Mouse (Mus musculus) urinary bladder, postnatal 10 days (tissue): ENCODE data around the gene Bnip2.
"Not testable (repeated sequence)": the region's sequence is repeated elsewhere in the genome, so short reads cannot be mapped to it uniquely, and the experiment has no call there.

ENCODE experiments used
- DNase-seq: peaks from one replicate; pipeline ENCODE4 v3.0.0; 2022; ENCODE audit warnings: low spot score

The Bnip2 gene

GRCm38 (mm10) chr9:70010781-70011473 lies 21.7 kb downstream of the Bnip2 start:
- DNase-seq: no peak

- no peak for DNase-seq
Measured at GRCm38 (mm10) chr9:70011537-70012407, 22.5 kb downstream of the Bnip2 start.

- DNase-seq: peak; percentile 76
Measured at GRCm38 (mm10) chr9:70012408-70012901, 23.2 kb downstream of the Bnip2 start, which contains the start of gene Gtf2a2. TSS of gene Gtf2a2 (plus strand) at chr9:70012550.

GRCm38 (mm10) chr9:70015632-70016031 lies 26.4 kb downstream of the Bnip2 start:
- DNase-seq: no peak

DNA sequence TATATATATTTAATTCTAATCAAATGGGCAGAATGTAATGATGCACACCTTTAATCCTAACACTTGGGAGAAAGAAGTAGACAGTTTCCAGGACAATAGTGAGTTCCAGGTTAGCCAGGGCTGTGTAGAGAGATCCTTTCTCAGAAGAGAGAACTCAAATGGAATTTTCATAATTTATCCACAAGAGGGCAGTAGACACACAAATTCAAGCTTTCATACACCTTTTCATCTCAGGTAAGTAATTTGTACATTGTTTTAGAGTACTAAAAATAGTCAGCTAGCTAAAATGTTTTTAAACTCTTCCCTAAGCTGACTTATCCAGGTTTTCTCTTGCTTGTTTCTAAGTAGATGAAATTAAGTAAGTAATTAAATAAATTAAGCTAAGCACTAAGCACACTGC lies 29.6 kb downstream of the Bnip2 start:
- no peak for DNase-seq

DNA sequence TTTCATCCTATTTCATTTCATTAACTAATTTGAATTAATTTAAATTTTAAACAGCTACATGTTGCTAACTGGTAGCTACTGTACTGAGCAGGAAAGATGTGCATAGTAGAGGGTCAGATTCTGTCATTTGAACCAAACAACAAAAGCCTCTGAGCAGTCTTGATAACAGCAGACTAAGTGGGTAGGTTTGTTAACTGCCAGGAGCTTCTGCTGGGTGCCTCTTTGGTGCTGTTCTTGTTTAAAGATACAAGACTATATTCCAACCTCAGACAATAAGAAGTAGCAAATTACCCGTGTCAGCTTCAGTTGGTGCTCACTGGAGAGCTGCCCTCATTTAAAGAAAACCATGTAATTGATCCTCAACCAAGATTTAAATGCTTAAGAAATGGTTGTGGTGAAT lies 32.3 kb downstream of the Bnip2 start:
- DNase-seq: no peak

DNA sequence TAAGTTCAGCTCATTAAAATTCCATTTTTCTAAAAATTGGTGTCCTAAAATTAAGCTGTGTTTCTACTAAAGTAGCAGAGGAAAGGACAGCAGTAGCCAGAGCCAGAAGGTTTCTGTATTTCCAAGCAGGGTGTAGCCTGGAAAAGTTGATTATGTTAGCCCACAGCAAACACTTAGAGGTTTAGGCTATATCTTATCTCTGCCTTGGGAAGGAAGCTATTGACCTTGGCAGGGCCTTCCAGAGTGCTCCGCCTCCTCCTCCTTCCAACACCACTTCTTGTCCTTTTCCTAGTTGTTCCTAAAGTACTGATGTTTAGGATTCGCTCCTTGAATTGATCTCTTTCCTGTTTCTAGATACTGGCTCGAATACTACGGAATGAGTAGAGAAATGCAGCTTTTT lies 32.8 kb downstream of the Bnip2 start:
- no peak for DNase-seq

DNA sequence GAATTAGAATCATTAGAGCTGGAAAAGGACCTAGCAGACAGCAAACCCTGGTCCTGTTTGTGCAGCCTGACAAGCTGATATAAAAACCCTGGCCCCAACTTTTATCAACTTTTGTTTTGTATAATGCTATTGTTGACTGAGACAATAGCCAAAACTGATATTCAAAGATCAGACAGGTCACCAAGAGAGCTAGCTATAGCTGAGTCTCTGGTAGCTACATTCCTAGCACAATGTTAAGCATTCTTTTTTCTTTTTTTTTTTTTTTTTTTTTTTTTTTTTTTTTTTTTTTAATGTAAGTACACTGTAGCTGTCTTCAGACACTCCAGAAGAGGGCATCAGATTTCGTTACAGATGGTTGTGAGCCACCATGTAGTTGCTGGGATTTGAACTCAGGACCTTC lies 34.3 kb downstream of the Bnip2 start:
- not testable (repeated sequence) for DNase-seq

DNA sequence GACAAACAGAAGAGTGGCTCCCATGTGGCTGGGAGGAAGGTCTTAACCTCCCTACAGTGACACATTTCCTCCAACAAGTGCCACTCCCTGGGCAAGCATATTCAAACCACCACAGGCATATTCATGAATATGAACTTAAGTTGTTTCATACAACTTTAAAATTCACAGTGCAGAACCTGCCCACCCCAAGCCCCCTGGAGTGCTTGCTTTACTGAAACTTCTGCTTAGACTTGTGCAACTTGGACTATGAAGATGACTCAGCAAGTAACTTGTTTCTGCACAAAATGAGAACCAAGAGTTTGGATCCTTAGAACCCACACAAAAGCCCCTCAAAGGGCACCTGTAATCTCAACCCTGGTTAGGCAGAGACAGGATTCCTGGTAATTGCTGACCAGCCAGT lies 35.4 kb downstream of the Bnip2 start:
- DNase-seq: no peak

DNA sequence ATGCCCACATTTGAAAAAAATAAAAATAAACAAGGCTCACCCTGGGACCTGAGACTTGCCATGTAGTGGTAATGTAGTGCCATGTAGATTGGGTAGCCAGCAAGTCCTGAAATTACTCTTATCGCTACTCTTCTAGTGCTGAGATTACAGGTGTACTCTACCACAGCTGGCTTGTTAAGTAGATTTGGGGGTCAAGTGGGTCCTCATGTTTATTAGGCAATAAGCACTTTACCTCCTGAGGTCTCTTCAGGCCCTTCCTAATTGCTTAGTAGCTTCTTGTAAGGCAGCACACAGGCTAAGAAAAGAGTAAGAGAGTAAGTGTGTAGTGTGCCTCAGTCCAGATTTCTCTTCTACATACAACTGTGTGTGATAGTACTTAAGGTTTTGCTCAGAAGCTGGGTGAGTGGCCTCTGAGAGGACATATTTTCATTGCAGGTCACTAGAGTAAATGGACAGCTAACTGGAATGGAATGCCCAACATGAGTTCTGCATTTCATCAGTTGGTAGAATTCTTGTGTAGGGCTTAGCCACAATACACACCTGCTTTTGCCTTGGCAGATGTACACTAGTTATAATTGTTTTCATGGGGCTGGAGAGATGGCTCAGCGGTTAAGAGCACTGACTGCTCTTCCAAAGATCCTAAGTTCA lies 36.2 kb downstream of the Bnip2 start:
- no peak for DNase-seq

GRCm38 (mm10) chr9:70032167-70032566 lies 42.9 kb downstream of the Bnip2 start:
- DNase-seq: no peak

- no peak for DNase-seq
Measured at GRCm38 (mm10) chr9:70033056-70033455, 43.8 kb downstream of the Bnip2 start.

GRCm38 (mm10) chr9:70034702-70035101 lies 45.4 kb downstream of the Bnip2 start:
- no peak for DNase-seq

GRCm38 (mm10) chr9:70036646-70037045 lies 47.4 kb downstream of the Bnip2 start:
- no peak for DNase-seq

DNA sequence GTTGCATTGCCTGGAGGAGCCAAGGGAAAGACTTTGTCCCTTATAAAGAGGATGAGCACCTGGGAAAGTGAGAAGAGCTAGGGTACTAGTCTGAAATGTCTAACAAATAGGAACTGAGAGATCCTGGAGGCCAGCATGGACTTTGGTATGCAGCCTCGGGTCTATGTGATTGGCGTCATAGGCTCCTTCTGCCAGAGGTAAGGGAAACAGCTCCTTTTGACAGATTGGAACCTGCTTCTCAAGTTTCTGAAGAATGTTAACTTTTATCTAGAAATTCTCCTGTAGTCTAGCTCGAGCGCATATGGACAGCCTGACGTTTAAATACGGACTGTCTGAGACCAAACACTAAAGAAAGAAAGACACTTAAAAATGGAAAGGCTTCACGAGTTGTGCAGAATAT lies 48.7 kb downstream of the Bnip2 start, which contains the start of gene Gcnt3:
Gcnt3 (minus strand) TSS at position 101 of the 400 bp plus-strand sequence.
- DNase-seq: no peak

GRCm38 (mm10) chr9:70039597-70040385 lies 50.5 kb downstream of the Bnip2 start:
- DNase-seq: no peak

GRCm38 (mm10) chr9:70040570-70040969 lies 51.3 kb downstream of the Bnip2 start:
- no peak for DNase-seq

GRCm38 (mm10) chr9:70042137-70042536 lies 52.9 kb downstream of the Bnip2 start:
- no peak for DNase-seq

- DNase-seq: no peak
Measured at GRCm38 (mm10) chr9:70042935-70043334, 53.7 kb downstream of the Bnip2 start.

DNA sequence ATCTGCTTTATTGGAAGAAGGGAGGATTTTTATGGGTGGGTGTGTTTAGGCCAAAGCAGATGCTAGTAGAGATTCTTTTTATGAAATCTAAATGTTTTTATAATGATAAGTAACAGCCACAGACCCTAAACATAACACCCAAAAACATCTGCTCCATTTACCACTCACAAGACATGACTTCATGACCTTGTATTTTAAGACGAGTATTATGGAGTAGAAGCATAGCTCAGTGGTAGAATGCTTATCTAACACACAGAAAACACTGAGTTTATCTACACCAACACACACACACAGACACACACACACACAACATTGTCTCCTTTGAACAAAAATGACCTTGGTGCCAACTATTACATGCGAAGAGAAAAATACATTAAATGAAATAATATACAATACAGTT lies 55.6 kb downstream of the Bnip2 start:
- no peak for DNase-seq

DNA sequence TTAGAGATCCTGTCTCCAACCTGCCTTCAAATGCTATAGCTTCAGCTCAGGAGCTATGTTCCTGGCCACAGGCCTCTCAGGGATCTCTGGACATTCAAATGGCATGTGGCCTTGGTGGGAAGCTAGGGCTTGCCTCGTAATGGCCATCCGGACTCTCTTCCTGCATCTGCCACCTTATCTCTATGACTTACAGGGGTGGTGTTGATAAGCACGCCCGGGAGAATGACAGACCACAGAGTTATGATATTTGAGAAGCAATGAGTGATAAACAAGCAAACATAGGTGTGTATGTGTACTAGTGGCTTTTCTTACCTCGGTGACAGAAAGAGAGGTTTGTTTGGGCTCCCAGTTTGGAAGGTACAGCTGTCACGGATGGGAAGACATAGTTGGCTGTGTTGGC lies 57.0 kb downstream of the Bnip2 start:
- DNase-seq: no peak

DNA sequence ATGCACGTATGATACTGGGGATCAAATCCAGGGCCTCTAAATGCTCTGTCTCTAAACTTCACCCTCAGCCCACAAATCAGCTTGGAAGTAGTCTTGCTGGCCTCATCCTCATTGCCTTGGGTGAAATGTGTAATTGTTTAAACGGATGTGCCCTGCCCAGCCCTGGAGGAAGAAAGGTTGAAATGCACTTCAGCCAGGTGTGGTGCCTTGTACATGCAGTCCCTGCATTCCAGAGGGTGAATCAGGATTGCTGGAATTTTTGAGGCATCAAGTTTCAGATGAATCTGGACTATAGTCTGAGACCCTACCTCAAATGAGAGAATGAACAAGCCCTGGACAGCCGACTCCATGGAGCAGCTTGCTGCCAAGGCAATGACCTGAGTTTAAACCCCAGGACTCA lies 58.6 kb downstream of the Bnip2 start:
- no peak for DNase-seq
